Mouse (Mus musculus) stomach, postnatal 0 days (tissue): ENCODE results near the gene Lat2. TPM values are rescaled to one million over a fixed set of nuclear protein-coding genes. Genes with fewer than 3 reads are reported as not detected.
"Not testable (repeated sequence)": the region's sequence is repeated elsewhere in the genome, so short reads cannot be mapped to it uniquely, and the experiment has no call there.

ENCODE experiments used
- ATAC-seq: fragments of 200-750 bp; cut with Nextera tagmentation; 2 replicates; pipeline ENCODE4 v1.8.0; 2017; ENCODE audit not compliant: low FRiP score, low TSS enrichment
- DNase-seq: peaks from one replicate; pipeline ENCODE4 v3.0.0-alpha.2; 2016; ENCODE audit warnings: low spot score
- H3K27ac ChIP-seq: fragments of 300-500 bp; sonication (generic); replicated peaks from 2 replicates; pipeline ENCODE4 v1.5.1; 2014; ENCODE audit warnings: mild to moderate bottlenecking, control low read depth
- H3K27me3 ChIP-seq: fragments of 300-500 bp; sonication (generic); 2 replicates; pipeline ENCODE4 v1.6.1; 2014; ENCODE audit warnings: low read length; ENCODE audit not compliant: control insufficient read depth, insufficient read depth
- H3K36me3 ChIP-seq: fragments of 300-500 bp; sonication (generic); 2 replicates; pipeline ENCODE4 v1.6.1; 2014; ENCODE audit warnings: low read length, mixed read lengths; ENCODE audit not compliant: control insufficient read depth, insufficient read depth
- H3K4me1 ChIP-seq: fragments of 300-500 bp; sonication (generic); replicated peaks from 2 replicates; pipeline ENCODE4 v1.6.1; 2014; ENCODE audit warnings: antibody characterized with exemption; ENCODE audit not compliant: control insufficient read depth, insufficient read depth
- H3K4me2 ChIP-seq: fragments of 300-500 bp; sonication (generic); replicated peaks from 2 replicates; pipeline ENCODE4 v1.6.1; 2014; ENCODE audit warnings: low read depth, mild to moderate bottlenecking, control low read depth, moderate library complexity
- H3K4me3 ChIP-seq: fragments of 300-500 bp; sonication (generic); 2 replicates; pipeline ENCODE4 v1.5.1; 2014; ENCODE audit warnings: low read depth, low read length, control low read depth
- H3K9ac ChIP-seq: fragments of 300-500 bp; sonication (generic); 2 replicates; pipeline ENCODE4 v1.6.1; 2014; ENCODE audit warnings: mild to moderate bottlenecking, low read length, control low read depth, mixed read lengths
- H3K9me3 ChIP-seq: fragments of 300-500 bp; sonication (generic); 2 replicates; pipeline ENCODE4 v1.6.1; 2016; ENCODE audit warnings: low read length; ENCODE audit not compliant: control insufficient read depth
- CTCF ChIP-seq: IDR thresholded peaks from 2 replicates; pipeline ENCODE4 v1.5.1; 2016; ENCODE audit warnings: antibody characterized with exemption, low read depth, mild to moderate bottlenecking, moderate library complexity
- EP300 ChIP-seq: optimal IDR thresholded peaks from 2 replicates; pipeline ENCODE3; 2016; ENCODE audit warnings: antibody characterized with exemption
- WGBS: fragments of 180-500 bp; shearing (Covaris S2); extraction: QIAGEN DNeasy Blood & Tissue Kit; methylation state at CpG from one replicate; pipeline ENCODE4 v1.1.7; 2014; 5-methylcytosine and 5-hydroxymethylcytosine counted together
- polyA plus RNA-seq: library from polyadenylated mRNA; unstranded; fragments of >200 nt; fragmentation: Nextera tagmentation; extraction: Ambion mirVana; gene quantifications from 2 replicates; pipeline ENCODE4 v1.2.1, GENCODE M21; 2015

The Lat2 gene
- 0.99 and 1.1 TPM in 2 replicates for polyA plus RNA-seq

DNA sequence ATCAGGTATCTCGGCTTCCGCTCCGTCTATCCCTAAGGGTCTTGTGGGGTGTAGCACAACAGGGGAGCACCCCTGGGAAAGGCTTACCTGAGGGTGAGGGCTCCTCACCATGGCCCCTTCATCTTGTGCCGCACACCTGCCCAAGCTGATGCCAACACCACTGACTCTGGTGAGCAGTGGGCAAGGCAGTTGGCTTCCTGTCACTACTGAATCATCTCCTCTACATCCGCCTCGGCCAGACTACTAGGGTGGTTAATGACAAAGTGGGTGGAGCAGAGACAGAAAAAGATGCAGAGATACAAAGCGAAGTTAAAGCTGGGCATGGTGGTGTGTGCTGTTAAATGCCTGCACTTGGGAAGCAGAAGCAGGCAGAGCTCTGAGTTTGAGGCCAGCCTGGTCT lies at the start of gene Lat2:
Lat2 (minus strand) TSS at position 224 of the 400 bp plus-strand sequence.
- H3K27ac ChIP-seq = no peak within 1 kb of the TSS
- H3K36me3 ChIP-seq = peaks cover 8% of the 10 kb centered on the region
- no peaks in the 10 kb centered on the region for H3K9me3 ChIP-seq
- no peak within 1 kb of the TSS for H3K9ac ChIP-seq
- DNase-seq (no peak), ATAC-seq (no peak)
- no peak within 1 kb of the TSS for H3K4me2 ChIP-seq
- no peak within 1 kb of the TSS for H3K4me3 ChIP-seq
- TF ChIP-seq CTCF (no peak), EP300 (no peak)
- WGBS = 79% methylated on average over 7 of the region's 7 CpGs
- H3K27me3 ChIP-seq = no peaks in the 10 kb centered on the region
- H3K4me1 ChIP-seq = no peaks in the 10 kb centered on the region

DNA sequence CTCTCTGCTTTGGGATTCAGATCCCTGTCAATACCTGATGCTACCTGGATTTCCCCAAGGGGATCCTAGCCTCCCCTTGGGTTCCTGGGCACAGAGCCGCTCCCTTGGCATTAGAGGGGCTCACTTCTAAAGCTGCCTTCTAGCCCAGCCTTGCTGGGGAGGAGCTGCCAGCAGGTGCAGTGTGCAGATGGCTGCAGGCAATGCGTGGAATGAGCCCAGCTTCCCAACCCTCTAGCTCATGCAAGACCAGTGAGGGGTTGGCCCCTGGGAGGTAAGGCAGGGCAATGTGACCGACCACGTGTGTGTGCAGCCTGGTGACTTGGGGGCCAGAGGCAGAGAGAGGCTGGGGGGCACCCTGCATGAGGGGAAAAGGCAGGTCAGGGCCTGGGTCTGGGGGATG lies 41.9 kb upstream of the Lat2 start:
- 78% methylated on average over 4 of the region's 4 CpGs for WGBS
- ATAC-seq = no peak
- no peaks in the 10 kb centered on the region for H3K9me3 ChIP-seq
- no peak overlapping the region for H3K27ac ChIP-seq
- DNase-seq = no peak
- H3K4me3 ChIP-seq = no peak overlapping the region
- H3K4me2 ChIP-seq = no peak overlapping the region
- H3K27me3 ChIP-seq = no peaks in the 10 kb centered on the region
- H3K9ac ChIP-seq = no peak overlapping the region
- H3K36me3 ChIP-seq = no peaks in the 10 kb centered on the region; the same call in 1 of the 2 replicates
- TF ChIP-seq EP300 (no peak), CTCF (no peak)
- no peaks in the 10 kb centered on the region for H3K4me1 ChIP-seq

DNA sequence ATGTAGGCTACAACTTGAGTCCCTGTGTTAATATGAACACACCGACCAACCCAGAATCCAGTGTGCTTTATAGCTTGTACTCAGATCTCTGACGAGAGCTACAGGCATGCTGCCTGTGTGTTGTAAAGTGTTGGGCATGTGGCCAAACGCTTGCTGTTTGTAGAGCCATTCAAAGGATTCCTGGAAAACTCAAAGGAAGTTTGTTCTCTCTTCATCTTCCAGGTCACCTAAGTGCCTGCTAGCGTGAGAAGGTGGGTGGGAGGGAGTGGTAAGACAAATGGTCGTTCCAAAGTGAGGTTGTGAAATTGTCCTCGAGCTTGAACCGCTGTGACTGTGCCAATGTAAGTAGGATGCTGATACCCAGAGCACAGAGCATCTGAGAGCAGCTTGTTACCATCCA lies 37.2 kb upstream of the Lat2 start:
- no peaks in the 10 kb centered on the region; the same call in 1 of the 2 replicates for H3K36me3 ChIP-seq
- no peaks in the 10 kb centered on the region for H3K9me3 ChIP-seq
- peak; percentile 80 for DNase-seq
- TF ChIP-seq CTCF (no peak), EP300 (no peak)
- H3K4me1 ChIP-seq = no peaks in the 10 kb centered on the region
- no peak overlapping the region for H3K4me3 ChIP-seq
- 11% methylated on average over 7 of the region's 7 CpGs for WGBS
- H3K9ac ChIP-seq = no peak overlapping the region
- no peaks in the 10 kb centered on the region for H3K27me3 ChIP-seq
- no peak overlapping the region; the same call in 1 of the 2 replicates for H3K27ac ChIP-seq
- peak; percentile 81 for ATAC-seq
- no peak overlapping the region for H3K4me2 ChIP-seq

- no peaks in the 10 kb centered on the region for H3K4me1 ChIP-seq
- no peak for ATAC-seq
- DNase-seq = peak; percentile 64
- H3K36me3 ChIP-seq = no peaks in the 10 kb centered on the region
- H3K27ac ChIP-seq = no peak overlapping the region
- no peak overlapping the region for H3K4me3 ChIP-seq
- no peak overlapping the region for H3K9ac ChIP-seq
- 46% methylated on average over 4 of the region's 5 CpGs for WGBS
- H3K4me2 ChIP-seq = no peak overlapping the region
- peak; percentile 72 for TF ChIP-seq CTCF
- no peak for TF ChIP-seq EP300
- no peaks in the 10 kb centered on the region for H3K9me3 ChIP-seq
- no peaks in the 10 kb centered on the region for H3K27me3 ChIP-seq
Observed at GRCm38 (mm10) chr5:134650926-134651325, 36.1 kb upstream of the Lat2 start.

GRCm38 (mm10) chr5:134648976-134649375 lies 34.2 kb upstream of the Lat2 start:
- not testable (repeated sequence) for DNase-seq, H3K4me1 ChIP-seq, H3K9ac ChIP-seq, ATAC-seq, H3K36me3 ChIP-seq, H3K27ac ChIP-seq, H3K9me3 ChIP-seq, H3K27me3 ChIP-seq, H3K4me2 ChIP-seq, H3K4me3 ChIP-seq
- 82% methylated on average over 2 of the region's 4 CpGs for WGBS

GRCm38 (mm10) chr5:134647394-134647793 lies 32.6 kb upstream of the Lat2 start:
- no peaks in the 10 kb centered on the region for H3K9me3 ChIP-seq
- DNase-seq (no peak), ATAC-seq (no peak)
- WGBS = 73% methylated on average over 2 of the region's 2 CpGs
- no peak overlapping the region for H3K4me3 ChIP-seq
- H3K4me2 ChIP-seq = no peak overlapping the region
- H3K27me3 ChIP-seq = no peaks in the 10 kb centered on the region
- no peak overlapping the region for H3K27ac ChIP-seq
- H3K36me3 ChIP-seq = no peaks in the 10 kb centered on the region
- H3K4me1 ChIP-seq = 0 out of 2 replicates have a peak, but pooled peaks cover 3% of the 10 kb centered on the region
- H3K9ac ChIP-seq = no peak overlapping the region
- no peak for TF ChIP-seq EP300
- TF ChIP-seq CTCF = no peak
